In the genomic region with DNA sequence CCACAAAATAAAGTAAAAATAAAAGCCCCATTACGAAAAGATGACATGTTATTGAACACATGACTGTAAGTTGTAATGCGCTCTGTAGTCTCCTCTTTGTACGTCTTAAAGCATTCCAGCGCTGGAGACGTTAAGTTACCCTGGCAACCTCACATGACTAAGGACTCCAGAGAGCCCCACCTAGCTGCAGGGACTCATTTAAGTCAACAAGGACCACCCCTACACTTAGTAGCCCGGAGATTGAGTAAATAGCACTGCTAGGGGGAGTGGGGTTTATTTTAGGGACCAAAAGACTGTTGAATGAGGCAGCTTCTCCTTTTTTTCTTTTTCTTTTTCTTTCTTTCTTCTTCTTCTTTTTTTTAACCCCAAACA, we compare ENCODE assay signal across 7 mouse cellular contexts.
DNase-seq lines count a peak whose midpoint lies in the region; ATAC-seq and TF ChIP-seq lines count a peak whose summit lies in the region.

No protein-coding gene starts in this region.

- under 1% methylated on average over 6 of the region's 6 CpGs for WGBS in forebrain, embryonic 12.5 days
- 5% methylated on average over 6 of the region's 6 CpGs for WGBS in intestine, embryonic 14.5 days
- WGBS in midbrain, embryonic 11.5 days, result under 1% methylated on average over 6 of the region's 6 CpGs

- peak overlapping the region; percentile 40 for H3K4me2 ChIP-seq in forebrain, embryonic 12.5 days
- peak overlapping the region; percentile 48 for H3K4me2 ChIP-seq in intestine, embryonic 14.5 days (ENCODE audit: low read length)
- H3K4me2 ChIP-seq in midbrain, embryonic 11.5 days, result peak overlapping the region; percentile 27

- H3K27ac ChIP-seq in forebrain, embryonic 12.5 days, result peak overlapping the region; percentile 68; the same call in 1 of the 2 replicates
- H3K27ac ChIP-seq in intestine, embryonic 14.5 days (ENCODE audit: low read depth), result peak overlapping the region; percentile 83
- H3K27ac ChIP-seq in midbrain, embryonic 11.5 days (ENCODE audit: low read depth, low read length), result peak overlapping the region; percentile 50; the same call in 1 of the 2 replicates

- no peak overlapping the region for H3K9ac ChIP-seq in forebrain, embryonic 12.5 days
- 0 out of 2 replicates have a peak overlapping the region, but pooled peaks have one; percentile 25 for H3K9ac ChIP-seq in intestine, embryonic 14.5 days (ENCODE audit: low read length)
- no peak overlapping the region; the same call in 1 of the 2 replicates for H3K9ac ChIP-seq in midbrain, embryonic 11.5 days (ENCODE audit: low read length)

- TF ChIP-seq CTCF in E14TG2a.4 (conservative IDR thresholded peaks at IDR 0.05; ENCODE audit: low read length), result no peak

- no peaks in the 10 kb centered on the region for H3K27me3 ChIP-seq in E14TG2a.4 (ENCODE audit: insufficient read depth, low read length)
- H3K27me3 ChIP-seq in forebrain, embryonic 12.5 days, result peaks cover 16% of the 10 kb centered on the region
- H3K27me3 ChIP-seq in intestine, embryonic 14.5 days (replicated peaks; ENCODE audit: control insufficient read depth, insufficient read depth, low read length), result no peaks in the 10 kb centered on the region
- H3K27me3 ChIP-seq in midbrain, embryonic 11.5 days (ENCODE audit: control insufficient read depth, insufficient read depth, low read length), result no peaks in the 10 kb centered on the region; the same call in 1 of the 2 replicates

- peaks cover 55% of the 10 kb centered on the region for H3K4me1 ChIP-seq in E14TG2a.4 (replicated peaks; ENCODE audit: low read depth, low read length)
- peaks cover 59% of the 10 kb centered on the region for H3K4me1 ChIP-seq in forebrain, embryonic 12.5 days
- peaks cover 36% of the 10 kb centered on the region for H3K4me1 ChIP-seq in intestine, embryonic 14.5 days (replicated peaks; ENCODE audit: control insufficient read depth, insufficient read depth, low read length)
- H3K4me1 ChIP-seq in midbrain, embryonic 11.5 days (ENCODE audit: control insufficient read depth, insufficient read depth, low read length), result peaks cover 49% of the 10 kb centered on the region

- no peaks in the 10 kb centered on the region for H3K36me3 ChIP-seq in E14TG2a.4 (ENCODE audit: insufficient read depth, low read length)
- H3K36me3 ChIP-seq in forebrain, embryonic 12.5 days (replicated peaks), result no peaks in the 10 kb centered on the region
- no peaks in the 10 kb centered on the region for H3K36me3 ChIP-seq in intestine, embryonic 14.5 days (ENCODE audit: control insufficient read depth, insufficient read depth, low read length)
- no peaks in the 10 kb centered on the region for H3K36me3 ChIP-seq in midbrain, embryonic 11.5 days (ENCODE audit: control insufficient read depth, insufficient read depth, low read length)

- peak; percentile 44; the same call in 1 of the 2 replicates for ATAC-seq in forebrain, embryonic 12.5 days (ENCODE audit: low FRiP score)
- ATAC-seq in intestine, embryonic 14.5 days (replicated peaks; ENCODE audit: low FRiP score, low TSS enrichment, low read depth), result peak; percentile 34; the same call in 1 of the 2 replicates
- peak; percentile 29 for ATAC-seq in midbrain, embryonic 11.5 days (ENCODE audit: low FRiP score)

- H3K9me3 ChIP-seq in E14TG2a.4 (ENCODE audit: low read length), result no peaks in the 10 kb centered on the region
- H3K9me3 ChIP-seq in forebrain, embryonic 12.5 days, result no peaks in the 10 kb centered on the region
- no peaks in the 10 kb centered on the region for H3K9me3 ChIP-seq in intestine, embryonic 14.5 days (ENCODE audit: control insufficient read depth, low read length)
- no peaks in the 10 kb centered on the region for H3K9me3 ChIP-seq in midbrain, embryonic 11.5 days (ENCODE audit: control insufficient read depth, low read length)

- H3K4me3 ChIP-seq in E14TG2a.4 (replicated peaks; ENCODE audit: low read length), result peak overlapping the region; percentile 41
- 0 out of 2 replicates have a peak overlapping the region, but pooled peaks have one; percentile 4 for H3K4me3 ChIP-seq in forebrain, embryonic 12.5 days (replicated peaks)
- no peak overlapping the region; the same call in 1 of the 2 replicates for H3K4me3 ChIP-seq in intestine, embryonic 14.5 days (ENCODE audit: low read depth, low read length)
- no peak overlapping the region for H3K4me3 ChIP-seq in midbrain, embryonic 11.5 days (ENCODE audit: low read depth, low read length)

- peak; percentile 53 for DNase-seq in A20 (ENCODE audit: low read depth, low spot score)
- no peak for DNase-seq in intestine, embryonic 14.5 days (ENCODE audit: low spot score)
- DNase-seq in midbrain, embryonic 11.5 days (ENCODE audit: low spot score, missing footprints), result no peak
- DNase-seq in frontal cortex, postnatal 25 days (ENCODE audit: low spot score in 2 of 2), result no peak
- no peak for DNase-seq in adrenal gland, postnatal 25 days

Comparison
In these comparisons a context has a peak if more than half of its experiments do, and no peak if none do; other contexts are left out.
1. H3K4me3 ChIP-seq: peak in E14TG2a.4 (single experiment) and forebrain, embryonic 12.5 days (single experiment); none in intestine, embryonic 14.5 days (single experiment) and midbrain, embryonic 11.5 days (single experiment).
2. Peak in every context shown above with its lines, with median percentiles within 50 percentile points of each other: ATAC-seq, H3K27ac ChIP-seq and H3K4me2 ChIP-seq.